Mouse (Mus musculus) left cerebral cortex, adult 11 months (tissue): ENCODE data around the gene Grik5.

Source experiments
- DNase-seq: peaks from one replicate; pipeline ENCODE4 v3.0.0; 2022; ENCODE audit warnings: low spot score

The Grik5 gene

GRCm38 (mm10) chr7:25030032-25030753 is 42.0 kb downstream of the Grik5 start:
- no peak for DNase-seq

- no peak for DNase-seq
Observed at GRCm38 (mm10) chr7:25026452-25026851, 45.7 kb downstream of the Grik5 start.

- no peak for DNase-seq
Observed at GRCm38 (mm10) chr7:25025855-25026439, 46.2 kb downstream of the Grik5 start.

- no peak for DNase-seq
Observed at GRCm38 (mm10) chr7:25011592-25011991, 60.6 kb downstream of the Grik5 start.

- peak; percentile 59 for DNase-seq
Observed at GRCm38 (mm10) chr7:25010090-25010913, 61.8 kb downstream of the Grik5 start.

GRCm38 (mm10) chr7:25009099-25009700 is 62.9 kb downstream of the Grik5 start:
- peak; percentile 58 for DNase-seq

GRCm38 (mm10) chr7:25008635-25009034 is 63.5 kb downstream of the Grik5 start:
- DNase-seq: no peak

GRCm38 (mm10) chr7:25007609-25008374 is 64.4 kb downstream of the Grik5 start:
- DNase-seq: peak; percentile 67

GRCm38 (mm10) chr7:25006586-25007364 is 65.4 kb downstream of the Grik5 start:
- DNase-seq: peak; percentile 63

- no peak for DNase-seq
Observed at GRCm38 (mm10) chr7:25006171-25006570, 66.0 kb downstream of the Grik5 start.

- DNase-seq: peak; percentile 80
Observed at GRCm38 (mm10) chr7:25005421-25006065, 66.6 kb downstream of the Grik5 start, which contains the start of gene Atp1a3. TSS of gene Atp1a3 (minus strand) at chr7:25005958.

GRCm38 (mm10) chr7:25004806-25005205 is 67.3 kb downstream of the Grik5 start:
- DNase-seq: no peak

- DNase-seq: no peak
Observed at GRCm38 (mm10) chr7:25003820-25004388, 68.2 kb downstream of the Grik5 start.

GRCm38 (mm10) chr7:25003291-25003690 is 68.9 kb downstream of the Grik5 start:
- no peak for DNase-seq

- no peak for DNase-seq
Observed at GRCm38 (mm10) chr7:25000711-25001110, 71.4 kb downstream of the Grik5 start.

- DNase-seq: no peak
Observed at GRCm38 (mm10) chr7:25000211-25000610, 71.9 kb downstream of the Grik5 start.

GRCm38 (mm10) chr7:24993081-24993480 is 79.1 kb downstream of the Grik5 start:
- DNase-seq: no peak

- DNase-seq: no peak
Observed at GRCm38 (mm10) chr7:24990478-24990877, 81.7 kb downstream of the Grik5 start.

- DNase-seq: no peak
Observed at GRCm38 (mm10) chr7:24987941-24988340, 84.2 kb downstream of the Grik5 start.

- no peak for DNase-seq
Observed at GRCm38 (mm10) chr7:24985799-24986198, 86.3 kb downstream of the Grik5 start.
